ENCODE assay signal across 27 mouse cellular contexts in the genomic region with DNA sequence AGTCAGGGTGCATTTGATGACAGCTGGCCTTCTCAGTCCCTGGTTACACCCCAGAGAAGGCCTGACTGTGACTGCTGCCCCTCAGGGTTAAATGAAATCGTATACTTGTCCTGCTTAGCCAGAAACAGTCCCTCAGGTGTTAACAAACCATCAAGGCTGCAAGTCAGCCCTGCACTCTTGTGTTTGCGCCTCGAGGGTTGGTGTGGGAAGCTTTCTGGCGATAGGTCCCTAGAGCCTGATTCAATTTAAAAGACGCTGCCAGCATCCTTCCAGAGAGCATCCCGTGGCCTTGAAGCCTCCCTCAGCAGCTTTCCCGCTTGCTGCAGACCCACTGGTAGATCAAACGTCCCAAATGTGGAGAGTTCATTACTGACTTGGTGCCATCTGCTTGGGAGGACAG. TPM values are rescaled to one million over a fixed set of nuclear protein-coding genes. Genes with fewer than 3 reads are reported as not detected.
DNase-seq lines count a peak whose midpoint lies in the region; TF ChIP-seq lines count a peak whose summit lies in the region.
"Had no signal": no experiment of that assay in that cellular context is flagged by ENCODE, and none has a peak within 500 bp of the region (broad histone marks: within the 10 kb centered on the region; RNA-seq: fewer than 3 reads in every experiment).

No protein-coding gene starts in this region.

- no peak overlapping the region for H3K4me3 ChIP-seq in heart, embryonic 10.5 days
- H3K4me3 ChIP-seq in thymus, adult 2 months (ENCODE audit: control insufficient read depth, insufficient read depth, low read length), result no peak overlapping the region
- H3K4me3 ChIP-seq: forebrain, embryonic 10.5 days; forebrain, embryonic 15.5 days; hindbrain, embryonic 15.5 days; intestine, embryonic 15.5 days; liver, embryonic 12.5 days had no signal

- 37% methylated on average over 8 of the region's 8 CpGs for WGBS in heart, embryonic 10.5 days
- 58% methylated on average over 8 of the region's 8 CpGs for WGBS in thymus, adult 2 months

- peaks cover 29% of the 10 kb centered on the region for H3K4me1 ChIP-seq in heart, embryonic 10.5 days
- peaks cover 82% of the 10 kb centered on the region for H3K4me1 ChIP-seq in thymus, adult 2 months (replicated peaks; ENCODE audit: control insufficient read depth, insufficient read depth, low read length)
- H3K4me1 ChIP-seq: liver, embryonic 12.5 days had no signal

- no peaks in the 10 kb centered on the region for H3K9me3 ChIP-seq in heart, embryonic 10.5 days
- H3K9me3 ChIP-seq: forebrain, embryonic 10.5 days; forebrain, embryonic 15.5 days; hindbrain, embryonic 15.5 days; intestine, embryonic 15.5 days; liver, embryonic 12.5 days had no signal

- 0 out of 2 replicates have a peak, but pooled peaks have one; percentile 6 for TF ChIP-seq POLR2A in thymus, adult 2 months (IDR thresholded peaks at IDR 0.05; ENCODE audit: control insufficient read depth, extremely low read depth, insufficient read depth, low read length, poor library complexity)

- no peaks in the 10 kb centered on the region for H3K36me3 ChIP-seq in heart, embryonic 10.5 days
- no peaks in the 10 kb centered on the region for H3K36me3 ChIP-seq in thymus, adult 2 months (ENCODE audit: control insufficient read depth, insufficient read depth, low read length)
- H3K36me3 ChIP-seq: forebrain, embryonic 10.5 days; forebrain, embryonic 15.5 days; hindbrain, embryonic 15.5 days; intestine, embryonic 15.5 days; liver, embryonic 12.5 days had no signal

- H3K27me3 ChIP-seq in heart, embryonic 10.5 days (ENCODE audit: insufficient read depth, poor library complexity, severe bottlenecking), result no peaks in the 10 kb centered on the region
- H3K27me3 ChIP-seq in thymus, adult 2 months (ENCODE audit: control insufficient read depth, insufficient read depth, low read length), result no peaks in the 10 kb centered on the region
- H3K27me3 ChIP-seq: forebrain, embryonic 15.5 days; hindbrain, embryonic 15.5 days; intestine, embryonic 15.5 days; liver, embryonic 12.5 days had no signal

- intact Hi-C loops in heart, postnatal 14 days (cut with DNase I), result no loop called here

- no peak for TF ChIP-seq CTCF in thymus, adult 2 months (IDR thresholded peaks at IDR 0.05; ENCODE audit: borderline replicate concordance, control insufficient read depth, extremely low read depth, insufficient read depth, low read length, poor library complexity)

- 0 out of 2 replicates have a peak overlapping the region, but pooled peaks have one; percentile 17 for H3K27ac ChIP-seq in heart, embryonic 10.5 days
- peak overlapping the region; percentile 50 for H3K27ac ChIP-seq in thymus, adult 2 months (ENCODE audit: control insufficient read depth, insufficient read depth, low read length)
- H3K27ac ChIP-seq: forebrain, embryonic 10.5 days; forebrain, embryonic 15.5 days; hindbrain, embryonic 15.5 days; intestine, embryonic 15.5 days; kidney, postnatal 0 days; liver, embryonic 12.5 days had no signal

- no peak for DNase-seq in heart, embryonic 10.5 days (ENCODE audit: low spot score)
- DNase-seq in heart, postnatal 14 days, result no peak
- DNase-seq in thymus, adult 2 months, result peak; percentile 39
- DNase-seq in thymus, postnatal 0 days (ENCODE audit: low spot score), result no peak
- peak; percentile 38 for DNase-seq in naive thymus-derived CD4-positive, alpha-beta T cell, adult 2 months (ENCODE audit: low read depth)
- DNase-seq in cerebellum, postnatal 25 days, result no peak
- no peak for DNase-seq in MN1 (ENCODE audit: low spot score)
- DNase-seq: adrenal gland, adult 2 months; adrenal gland, postnatal 36 days; cerebellum, adult 18-20 months; cerebellum, postnatal 10 days; heart, postnatal 4 days; kidney, adult 2 months; kidney, postnatal 4 days; layer of hippocampus, postnatal 36 days; left cerebral cortex, postnatal 4 days; liver, postnatal 0 days; lung, postnatal 36 days; right cerebral cortex, adult 18-20 months; spleen, adult 18-20 months had no signal

RNA-seq across cellular contexts. Expression of a gene that starts 27.3 kb away (rescaled TPM):
- 11.8 and 14.6 TPM in 2 replicates for polyA plus RNA-seq in heart, embryonic 10.5 days (2016; fragmentation: Nextera tagmentation; extraction: Ambion mirVana)
- 1 to 10 TPM; 4.1 to 4.6 TPM for total RNA-seq in heart, postnatal 14 days (2021)
- 56.7 and 74.0 TPM in 2 replicates for polyA plus RNA-seq in thymus, adult 2 months (2012; rRNA removed)
- 46.1 and 51.0 TPM in 2 replicates for polyA plus RNA-seq in thymus, postnatal 0 days (2015; fragmentation: Nextera tagmentation; extraction: Ambion mirVana)
- polyA plus RNA-seq: activated CD4-positive, CD25-positive, alpha-beta regulatory T cell, adult 4 months had no signal

Comparison
In these comparisons a context has a peak if more than half of its experiments do, and no peak if none do; other contexts are left out.
1. DNase-seq: peak in thymus, adult 2 months (single experiment) and naive thymus-derived CD4-positive, alpha-beta T cell, adult 2 months (single experiment); none in heart, embryonic 10.5 days (single experiment), heart, postnatal 14 days (0 of 2), thymus, postnatal 0 days (single experiment), cerebellum, postnatal 25 days (0 of 2) and MN1 (single experiment).